Mouse (Mus musculus) gastrocnemius, postnatal 25 days (tissue): ENCODE results near the gene Snx3. TPM values are rescaled to one million over a fixed set of nuclear protein-coding genes. Genes with fewer than 3 reads are reported as not detected.

Experiments
- DNase-seq: peaks from one replicate; pipeline ENCODE4 v3.0.0; 2022
- total RNA-seq, 2 experiments: library from RNA; stranded (reverse); gene quantifications; 1 replicate in 1 of 2; 2 replicates in 1 of 2; pipeline ENCODE4 v1.2.3; 2021

Snx3 gene
- total RNA-seq, 2 experiments from 2014 or later, result 140 to 157 TPM

GRCm38 (mm10) chr10:42504096-42504710 lies 2.4 kb downstream of the Snx3 start:
- no peak for DNase-seq

GRCm38 (mm10) chr10:42510141-42510540 lies 8.3 kb downstream of the Snx3 start:
- DNase-seq, result no peak

GRCm38 (mm10) chr10:42511184-42512135 lies 9.6 kb downstream of the Snx3 start:
- no peak for DNase-seq

GRCm38 (mm10) chr10:42514125-42514524 lies 12.3 kb downstream of the Snx3 start:
- DNase-seq, result no peak

GRCm38 (mm10) chr10:42518363-42518762 lies 16.5 kb downstream of the Snx3 start:
- no peak for DNase-seq

GRCm38 (mm10) chr10:42521315-42521981 lies 19.6 kb downstream of the Snx3 start:
- no peak for DNase-seq

- no peak for DNase-seq
These were observed 21.1 kb downstream of the Snx3 start for GRCm38 (mm10) chr10:42522912-42523311.

GRCm38 (mm10) chr10:42523556-42524162 lies 21.8 kb downstream of the Snx3 start:
- DNase-seq, result no peak

GRCm38 (mm10) chr10:42525682-42526081 lies 23.9 kb downstream of the Snx3 start:
- DNase-seq, result no peak

GRCm38 (mm10) chr10:42533836-42534453 lies 32.1 kb downstream of the Snx3 start:
- no peak for DNase-seq

GRCm38 (mm10) chr10:42537571-42538316 lies 35.9 kb downstream of the Snx3 start:
- DNase-seq, result no peak

- no peak for DNase-seq
These were observed 44.1 kb downstream of the Snx3 start for GRCm38 (mm10) chr10:42545707-42546503.

GRCm38 (mm10) chr10:42546507-42546906 lies 44.7 kb downstream of the Snx3 start:
- no peak for DNase-seq

GRCm38 (mm10) chr10:42559581-42560200 lies 57.9 kb downstream of the Snx3 start:
- no peak for DNase-seq

- no peak for DNase-seq
These were observed 60.4 kb downstream of the Snx3 start for GRCm38 (mm10) chr10:42562272-42562671.

GRCm38 (mm10) chr10:42572567-42572966 lies 70.7 kb downstream of the Snx3 start:
- no peak for DNase-seq

- no peak for DNase-seq
These were observed 71.1 kb downstream of the Snx3 start for GRCm38 (mm10) chr10:42572971-42573370.

GRCm38 (mm10) chr10:42574639-42575038 lies 72.8 kb downstream of the Snx3 start:
- no peak for DNase-seq

- DNase-seq, result no peak
These were observed 75.9 kb downstream of the Snx3 start for GRCm38 (mm10) chr10:42577525-42578280.
